Mouse (Mus musculus): Measurements from ENCODE around the gene Olfr1395.
"Not testable (repeated sequence)": the region's sequence is repeated elsewhere in the genome, so short reads cannot be mapped to it uniquely, and the experiment has no call there.

Gene Olfr1395

DNA sequence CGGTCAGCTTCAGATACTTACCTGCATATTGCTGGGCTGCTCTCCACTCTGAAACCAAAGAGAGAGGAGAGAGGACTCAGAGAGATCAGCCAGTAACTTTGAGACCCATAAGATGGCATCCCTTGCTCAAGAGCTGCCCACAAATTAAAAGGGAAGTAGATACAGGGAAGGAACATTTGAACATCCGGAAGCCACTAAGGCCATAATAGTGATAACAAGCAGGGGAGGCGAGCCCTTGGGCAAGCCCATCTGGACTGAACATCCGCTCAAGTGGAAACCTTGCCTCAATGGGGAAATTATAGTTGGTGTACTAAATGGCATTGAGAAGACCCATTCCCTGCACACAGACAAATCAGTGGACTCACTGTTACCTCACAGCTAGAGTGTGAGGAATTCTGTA lies 28.5 kb downstream of the Olfr1395 start:
- DNase-seq (ENCODE audit: extremely low spot score, low spot score) = no peak

DNA sequence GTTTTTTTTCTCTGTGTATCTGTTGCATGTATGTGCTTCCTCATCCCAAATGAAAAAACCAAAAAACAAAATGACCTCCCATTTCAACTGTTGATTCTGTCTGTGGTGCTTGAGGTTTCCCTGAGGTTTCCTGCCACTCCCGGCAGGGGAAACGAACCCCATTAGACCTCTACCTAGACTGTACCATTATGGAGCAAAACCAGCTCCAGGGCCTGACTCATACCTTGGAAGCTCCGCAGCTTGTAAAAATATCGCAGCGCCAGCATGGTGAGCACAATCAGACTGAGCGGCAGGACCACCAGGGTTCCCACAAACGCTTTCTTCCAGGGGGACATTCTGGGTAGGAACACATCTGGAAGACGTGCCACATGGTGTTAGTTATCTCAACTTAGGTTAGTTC lies 33.3 kb downstream of the Olfr1395 start:
- DNase-seq (ENCODE audit: extremely low spot score, low spot score) = no peak

DNA sequence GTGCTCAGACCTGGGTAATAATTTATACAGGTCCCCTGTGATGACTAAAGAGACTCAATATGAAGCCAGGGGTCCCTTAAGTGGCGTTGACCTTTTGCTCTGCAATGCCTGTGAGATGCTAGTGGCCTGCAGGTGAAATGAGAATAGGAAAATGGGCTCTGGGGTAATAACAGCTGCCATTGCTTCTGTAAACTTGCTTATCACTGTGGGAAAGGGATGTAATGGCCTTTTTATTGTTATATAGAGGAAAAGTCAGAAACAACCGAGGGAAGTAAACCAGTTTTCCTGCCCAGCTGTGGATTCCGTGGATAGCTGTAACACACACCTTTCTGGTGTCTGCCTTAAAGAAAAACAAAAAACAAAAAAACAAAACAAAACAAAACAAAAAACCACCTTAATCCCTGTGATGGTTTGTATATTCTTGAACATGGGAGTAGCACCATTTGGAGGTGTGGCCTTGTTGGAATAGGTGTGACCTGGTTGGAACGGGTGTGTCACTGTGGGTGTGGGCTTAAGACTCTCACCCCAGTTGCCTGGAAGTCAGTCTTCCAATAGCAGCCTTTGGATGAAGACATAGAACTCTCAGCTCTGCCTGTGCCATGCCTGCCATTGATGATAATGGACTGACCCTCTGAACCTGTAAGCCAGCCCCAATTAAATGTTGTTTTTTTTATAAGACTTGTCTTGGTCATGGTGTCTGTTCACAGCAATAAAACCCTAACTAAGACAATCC lies 34.1 kb downstream of the Olfr1395 start:
- not testable (repeated sequence) for DNase-seq (ENCODE audit: extremely low spot score, low spot score)

DNA sequence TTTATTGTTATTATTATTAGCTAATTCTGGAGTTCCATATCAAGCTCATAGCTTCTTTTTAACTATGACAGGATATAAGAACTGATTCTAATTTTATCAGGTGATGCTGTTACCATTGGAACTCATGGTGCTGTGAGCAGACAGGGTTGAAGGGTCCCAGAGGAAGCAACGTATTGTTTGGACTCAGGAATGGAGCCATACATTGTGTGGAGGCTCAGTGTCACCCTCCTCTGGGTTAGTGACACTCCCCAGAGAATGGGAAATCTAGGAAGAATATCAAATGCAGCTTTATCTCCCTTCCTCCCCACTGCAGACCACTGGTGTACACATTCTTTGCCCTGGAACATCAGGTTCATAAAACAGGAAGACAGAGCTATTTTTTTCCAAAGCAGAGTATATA lies 41.1 kb downstream of the Olfr1395 start:
- no peak for DNase-seq (ENCODE audit: extremely low spot score, low spot score)

DNA sequence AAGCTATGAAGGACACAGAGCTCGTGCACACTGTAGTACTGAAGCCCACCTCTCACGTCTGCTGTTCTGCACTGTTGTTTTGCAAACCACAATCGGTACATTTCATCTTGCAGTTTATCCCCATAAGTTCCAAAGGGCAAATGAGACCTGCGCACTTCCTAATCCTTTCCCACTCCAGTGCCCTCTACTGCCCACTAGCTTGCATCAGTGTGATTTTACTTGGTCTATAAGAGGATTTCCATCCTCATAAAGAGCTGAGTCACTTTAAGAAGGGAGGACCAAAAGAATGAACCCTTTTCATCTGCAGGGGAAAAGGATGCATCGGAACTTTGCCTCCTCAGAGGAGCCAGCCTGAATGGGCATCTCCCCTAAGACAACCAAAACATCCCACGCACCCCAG lies 44.4 kb downstream of the Olfr1395 start:
- DNase-seq (ENCODE audit: extremely low spot score, low spot score) = no peak

DNA sequence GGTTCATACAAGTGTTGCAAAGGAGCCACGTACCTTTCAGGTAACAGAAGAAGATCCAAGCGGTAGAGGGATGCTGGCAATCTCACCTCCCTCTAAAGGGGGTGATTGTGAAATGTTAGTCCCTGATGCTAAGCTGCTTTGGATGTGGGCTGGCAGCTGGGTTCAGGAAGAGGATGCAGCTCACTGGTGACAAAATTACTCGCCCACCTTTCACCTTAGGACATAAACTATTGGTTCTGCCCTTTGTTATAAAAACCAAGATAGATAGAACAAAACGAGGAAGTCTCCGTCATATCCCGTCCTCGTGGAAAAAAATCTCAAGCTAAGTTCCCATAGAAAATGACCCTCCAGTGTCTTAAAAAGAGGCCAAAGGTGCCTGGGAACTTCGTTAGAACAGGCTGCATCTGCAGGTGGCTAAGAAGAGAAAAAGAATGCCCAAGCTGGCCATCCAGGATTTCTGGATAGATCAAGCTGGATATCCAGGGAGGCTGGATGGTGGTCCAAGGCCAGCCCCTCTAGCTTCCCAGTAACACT lies 44.9 kb downstream of the Olfr1395 start, which contains the start of gene Btnl9:
TSS of gene Btnl9 (minus strand) at position 205 of the 534 bp plus-strand sequence.
- no peak for DNase-seq (ENCODE audit: extremely low spot score, low spot score)

DNA sequence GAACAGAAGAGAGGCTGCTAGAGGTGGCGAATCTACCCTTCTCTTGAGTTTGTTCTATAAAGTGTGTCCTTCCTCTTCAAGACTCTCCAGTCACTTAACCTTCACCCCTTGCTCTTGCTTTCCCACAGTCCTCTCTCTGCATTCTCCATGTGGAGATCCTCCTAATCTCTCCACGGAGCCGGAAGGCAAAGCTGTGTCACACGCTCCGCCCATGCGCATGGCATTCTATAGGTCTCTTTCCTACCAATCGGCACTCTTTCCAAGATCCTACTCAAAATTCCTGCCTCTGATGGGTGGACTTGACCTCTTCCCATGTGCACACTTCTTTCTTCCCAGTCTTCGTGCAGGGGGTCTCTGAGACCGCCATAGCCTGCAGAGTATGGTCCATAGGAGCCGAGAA lies 45.6 kb downstream of the Olfr1395 start:
- no peak for DNase-seq (ENCODE audit: extremely low spot score, low spot score)

- peak; percentile 24 for DNase-seq (ENCODE audit: extremely low spot score, low spot score)
These were observed 47.7 kb downstream of the Olfr1395 start for GRCm38 (mm10) chr11:49189737-49190136.

- no peak for DNase-seq (ENCODE audit: extremely low spot score, low spot score)
These were observed 49.0 kb downstream of the Olfr1395 start for GRCm38 (mm10) chr11:49191083-49191482.

DNA sequence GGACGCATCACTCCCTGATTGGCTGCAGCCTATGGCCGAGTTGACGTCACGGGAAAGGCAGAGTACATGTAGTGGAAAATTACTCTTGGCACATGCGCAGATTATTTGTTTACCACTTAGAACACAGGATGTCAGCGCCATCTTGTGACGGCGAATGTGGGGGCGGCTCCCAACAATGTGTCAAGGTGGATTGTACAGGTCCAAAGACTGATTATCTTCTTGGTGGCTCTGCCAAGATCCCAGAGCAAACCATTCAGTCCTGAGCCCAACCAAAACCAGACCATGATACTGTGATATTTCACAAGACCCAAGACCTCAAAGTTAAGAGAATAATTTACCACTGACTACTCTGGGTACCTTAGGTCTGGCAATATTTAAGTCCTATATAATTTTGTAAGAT lies 52.7 kb downstream of the Olfr1395 start:
- DNase-seq (ENCODE audit: extremely low spot score, low spot score) = not testable (repeated sequence)

DNA sequence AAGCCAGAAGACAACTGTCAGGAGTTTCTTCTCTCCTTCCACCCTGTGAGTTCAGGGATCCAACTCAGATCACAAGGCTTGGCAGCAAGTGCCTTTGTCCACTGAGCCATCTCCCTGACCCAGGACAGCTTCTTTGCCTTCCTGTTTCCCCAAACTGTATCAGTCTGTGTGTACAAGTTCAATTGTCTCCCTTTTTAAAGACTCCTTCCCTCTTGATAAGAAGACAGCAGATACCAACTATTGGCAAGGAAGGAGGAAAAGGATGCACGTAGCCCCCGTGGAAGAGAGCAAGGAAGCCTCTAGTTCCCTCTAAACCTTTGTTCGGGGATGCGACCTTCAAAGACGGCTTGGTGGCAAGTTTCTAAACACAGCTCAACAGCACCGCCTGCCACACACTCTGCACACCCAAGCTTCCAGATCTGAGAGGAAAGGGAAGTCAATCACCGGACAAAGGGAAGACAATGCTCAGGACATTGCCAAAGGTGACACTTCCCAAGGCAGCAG lies 53.8 kb downstream of the Olfr1395 start:
- DNase-seq (ENCODE audit: extremely low spot score, low spot score) = no peak

Measured in neural tube, embryonic 10.5 days (tissue).